Comparison of ENCODE assay signal across 10 mouse cellular contexts in the genomic region with DNA sequence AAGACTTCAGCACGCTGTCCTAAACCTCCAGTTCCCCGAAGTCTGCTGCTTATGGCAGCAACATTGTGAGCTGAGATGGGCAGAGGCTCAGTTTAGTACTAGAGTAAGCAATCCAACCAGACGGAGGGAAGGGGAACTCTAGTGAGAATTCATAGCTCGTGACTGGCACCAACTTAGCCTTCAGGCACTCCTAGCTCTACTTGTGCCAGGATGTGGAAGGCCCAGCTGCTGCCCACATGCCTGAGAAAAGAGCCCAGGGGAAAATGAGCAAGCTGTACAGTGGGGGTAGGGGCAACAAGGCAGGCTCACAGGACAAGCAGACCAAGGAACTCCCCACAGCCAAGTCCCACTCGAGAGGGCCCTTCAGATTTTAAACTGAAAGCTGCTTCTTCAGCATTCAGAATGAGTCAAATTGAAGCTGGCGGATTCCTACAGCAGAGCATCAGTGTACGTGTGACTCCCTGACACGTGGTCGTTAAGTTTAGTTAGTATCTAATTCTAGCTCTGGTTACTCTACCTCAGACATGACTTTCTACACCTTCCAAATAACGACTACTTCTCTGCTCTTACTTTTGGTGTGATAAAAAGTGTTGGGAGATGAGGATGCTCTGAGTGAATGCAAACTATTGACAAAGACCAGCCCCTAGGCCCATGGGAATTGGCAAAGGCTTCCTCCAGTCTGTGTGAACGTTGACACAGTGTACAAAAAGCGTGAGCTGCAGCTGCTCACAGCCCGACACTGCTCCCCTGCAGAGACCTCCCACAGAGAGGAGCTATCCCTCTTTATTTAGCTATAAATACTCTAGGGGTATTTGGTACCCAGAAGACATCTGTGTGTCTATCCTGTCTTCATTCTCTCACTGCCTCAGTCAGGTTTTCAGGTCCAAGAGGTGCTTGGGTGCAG. TPM values are rescaled to one million over a fixed set of nuclear protein-coding genes. Genes with fewer than 3 reads are reported as not detected.
DNase-seq lines count a peak whose midpoint lies in the region; ATAC-seq and TF ChIP-seq lines count a peak whose summit lies in the region.
"Had no signal": no experiment of that assay in that cellular context is flagged by ENCODE, and none has a peak within 500 bp of the region (broad histone marks: within the 10 kb centered on the region; RNA-seq: fewer than 3 reads in every experiment).

No protein-coding gene starts in this region.

- TF ChIP-seq POLR2A in kidney, adult 2 months (IDR thresholded peaks at IDR 0.05; ENCODE audit: low read depth, low read length), result no peak

- no peak overlapping the region for H3K9ac ChIP-seq in kidney, embryonic 16.5 days (replicated peaks; ENCODE audit: low read length)
- H3K9ac ChIP-seq in forebrain, embryonic 15.5 days (replicated peaks), result no peak overlapping the region
- H3K9ac ChIP-seq: liver, embryonic 15.5 days had no signal

- TF ChIP-seq CTCF in kidney, adult 2 months (conservative IDR thresholded peaks at IDR 0.05; ENCODE audit: insufficient read depth, insufficient read length, low read depth, low read length), result no peak

- peak; percentile 43 for DNase-seq in kidney, adult 2 months
- DNase-seq in Muller cell, postnatal 12 days (ENCODE audit: inconsistent ontology term), result peak; percentile 45
- peak; percentile 32 for DNase-seq in left cerebral cortex, postnatal 4 days
- DNase-seq in urinary bladder, postnatal 4 days (ENCODE audit: low spot score in 2 of 2), result no peak
- no peak for DNase-seq in T-cell, adult 2 months (ENCODE audit: low spot score)
- DNase-seq: kidney, adult 18-20 months had no signal

- no peak overlapping the region for H3K4me2 ChIP-seq in kidney, embryonic 16.5 days (replicated peaks; ENCODE audit: low read depth, low read length)
- H3K4me2 ChIP-seq in forebrain, embryonic 15.5 days (replicated peaks), result no peak overlapping the region
- H3K4me2 ChIP-seq: liver, embryonic 15.5 days had no signal

- 49% methylated on average over 13 of the region's 13 CpGs for WGBS in kidney, adult 2 months
- 60% methylated on average over 13 of the region's 13 CpGs for WGBS in kidney, embryonic 16.5 days
- 52% methylated on average over 13 of the region's 13 CpGs for WGBS in forebrain, embryonic 15.5 days

- H3K4me1 ChIP-seq in kidney, adult 2 months (ENCODE audit: control insufficient read depth, insufficient read depth, low read length), result peaks cover 5% of the 10 kb centered on the region; the same call in 1 of the 2 replicates
- no peaks in the 10 kb centered on the region for H3K4me1 ChIP-seq in kidney, embryonic 16.5 days (ENCODE audit: insufficient read depth, low read length)
- peaks cover 13% of the 10 kb centered on the region for H3K4me1 ChIP-seq in forebrain, embryonic 15.5 days

- intact Hi-C loops in left cerebral cortex, postnatal 4 days (cut with DNase I), result no loop called here

- H3K4me3 ChIP-seq in kidney, adult 2 months (ENCODE audit: insufficient read depth, low read depth, low read length), result no peak overlapping the region
- H3K4me3 ChIP-seq in kidney, embryonic 16.5 days (ENCODE audit: low read length), result no peak overlapping the region
- H3K4me3 ChIP-seq in forebrain, embryonic 15.5 days, result no peak overlapping the region
- H3K4me3 ChIP-seq: liver, embryonic 15.5 days had no signal

- peak overlapping the region; percentile 56 for H3K27ac ChIP-seq in kidney, adult 2 months (ENCODE audit: insufficient read depth, low read depth, low read length)
- no peak overlapping the region for H3K27ac ChIP-seq in kidney, embryonic 16.5 days (ENCODE audit: low read length)
- peak overlapping the region; percentile 37; the same call in 1 of the 2 replicates for H3K27ac ChIP-seq in forebrain, embryonic 15.5 days (replicated peaks)
- H3K27ac ChIP-seq: liver, embryonic 15.5 days had no signal

- no peaks in the 10 kb centered on the region for H3K36me3 ChIP-seq in kidney, adult 2 months (ENCODE audit: control insufficient read depth, insufficient read depth, low read length)
- peaks cover 5% of the 10 kb centered on the region; the same call in 1 of the 2 replicates for H3K36me3 ChIP-seq in kidney, embryonic 16.5 days (ENCODE audit: insufficient read depth, low read length)
- no peaks in the 10 kb centered on the region for H3K36me3 ChIP-seq in forebrain, embryonic 15.5 days

- no peaks in the 10 kb centered on the region for H3K27me3 ChIP-seq in kidney, adult 2 months (replicated peaks; ENCODE audit: control insufficient read depth, insufficient read depth, low read length)
- no peaks in the 10 kb centered on the region for H3K27me3 ChIP-seq in kidney, embryonic 16.5 days (ENCODE audit: insufficient read depth, low read length)
- no peaks in the 10 kb centered on the region for H3K27me3 ChIP-seq in forebrain, embryonic 15.5 days
- H3K27me3 ChIP-seq: liver, embryonic 15.5 days had no signal

- no peaks in the 10 kb centered on the region for H3K9me3 ChIP-seq in kidney, embryonic 16.5 days (ENCODE audit: low read length)
- H3K9me3 ChIP-seq in forebrain, embryonic 15.5 days, result no peaks in the 10 kb centered on the region
- H3K9me3 ChIP-seq: liver, embryonic 15.5 days had no signal

- ATAC-seq in kidney, embryonic 16.5 days (ENCODE audit: low FRiP score, low TSS enrichment), result no peak
- no peak for ATAC-seq in forebrain, embryonic 15.5 days (replicated peaks)
- ATAC-seq in megakaryocyte, adult 5-6 weeks (ENCODE audit: poor library complexity, severe bottlenecking), result no peak

RNA-seq across cellular contexts. Expression of a gene that starts 6.8 kb away (rescaled TPM):
- polyA plus RNA-seq in kidney, adult 2 months (2012; rRNA removed), result 54.9 and 56.1 TPM in 2 replicates
- polyA plus RNA-seq in kidney, embryonic 16.5 days (2015; fragmentation: Nextera tagmentation; extraction: Ambion mirVana), result 41.1 and 45.6 TPM in 2 replicates
- polyA plus RNA-seq in forebrain, embryonic 15.5 days (2015; fragmentation: Nextera tagmentation; extraction: Ambion mirVana), result 34.8 and 36.4 TPM in 2 replicates
- total RNA-seq in left cerebral cortex, postnatal 4 days (2021), result 10 to 100 TPM; 38.4 to 51.1 TPM
- 18.5 and 24.7 TPM in 2 replicates for total RNA-seq in megakaryocyte, adult 5-6 weeks (2015)
- total RNA-seq in megakaryocyte, adult 5-6 weeks (2017), result 21.7 and 33.8 TPM in 2 replicates

RNA-seq across cellular contexts. Expression of a gene that starts 7.4 kb away (rescaled TPM):
- 23.0 and 28.2 TPM in 2 replicates for polyA plus RNA-seq in kidney, adult 2 months (2012; rRNA removed)
- 35.9 and 37.8 TPM in 2 replicates for polyA plus RNA-seq in kidney, embryonic 16.5 days (2015; fragmentation: Nextera tagmentation; extraction: Ambion mirVana)
- polyA plus RNA-seq in forebrain, embryonic 15.5 days (2015; fragmentation: Nextera tagmentation; extraction: Ambion mirVana), result 8.7 and 9.9 TPM in 2 replicates
- total RNA-seq in left cerebral cortex, postnatal 4 days (2021), result 10 to 100 TPM; 12.7 to 13.5 TPM
- total RNA-seq in megakaryocyte, adult 5-6 weeks (2015), result 15.1 and 17.0 TPM in 2 replicates
- total RNA-seq in megakaryocyte, adult 5-6 weeks (2017), result 11.9 and 12.2 TPM in 2 replicates

RNA-seq across cellular contexts. Expression of a gene that starts 40.9 kb away (rescaled TPM):
- polyA plus RNA-seq in kidney, adult 2 months (2012; rRNA removed), result 74.2 and 78.7 TPM in 2 replicates
- polyA plus RNA-seq in kidney, embryonic 16.5 days (2015; fragmentation: Nextera tagmentation; extraction: Ambion mirVana), result 89.1 and 94.4 TPM in 2 replicates
- 88.5 and 96.9 TPM in 2 replicates for polyA plus RNA-seq in forebrain, embryonic 15.5 days (2015; fragmentation: Nextera tagmentation; extraction: Ambion mirVana)
- 10 to 100 TPM; 67.6 to 72.9 TPM for total RNA-seq in left cerebral cortex, postnatal 4 days (2021)
- total RNA-seq in megakaryocyte, adult 5-6 weeks (2015), result 25.9 and 36.1 TPM in 2 replicates
- total RNA-seq in megakaryocyte, adult 5-6 weeks (2017), result 22.4 and 26.4 TPM in 2 replicates

RNA-seq across cellular contexts. Expression of a gene that starts 40.9 kb away (rescaled TPM):
- 11.8 and 15.2 TPM in 2 replicates for polyA plus RNA-seq in kidney, adult 2 months (2012; rRNA removed)
- 74.0 and 78.8 TPM in 2 replicates for polyA plus RNA-seq in kidney, embryonic 16.5 days (2015; fragmentation: Nextera tagmentation; extraction: Ambion mirVana)
- polyA plus RNA-seq in forebrain, embryonic 15.5 days (2015; fragmentation: Nextera tagmentation; extraction: Ambion mirVana), result 76.8 and 78.4 TPM in 2 replicates
- 10 to 100 TPM; 30.8 to 36.8 TPM for total RNA-seq in left cerebral cortex, postnatal 4 days (2021)
- 37.0 and 38.6 TPM in 2 replicates for total RNA-seq in megakaryocyte, adult 5-6 weeks (2015)
- 29.3 and 40.2 TPM in 2 replicates for total RNA-seq in megakaryocyte, adult 5-6 weeks (2017)

Comparison
In these comparisons a context has a peak if more than half of its experiments do, and no peak if none do; other contexts are left out.
1. DNase-seq: peak in kidney, adult 2 months (single experiment), Muller cell, postnatal 12 days (single experiment) and left cerebral cortex, postnatal 4 days (single experiment); none in urinary bladder, postnatal 4 days (0 of 2) and T-cell, adult 2 months (single experiment).